Mouse (Mus musculus): ENCODE data around the gene Stard8. TPM values are rescaled to one million over a fixed set of nuclear protein-coding genes. Genes with fewer than 3 reads are reported as not detected.

Stard8 gene
- polyA plus RNA-seq, 1 experiment = 9.0 TPM

- H3K4me3 ChIP-seq (replicated peaks; ENCODE audit: insufficient read depth, low read depth, low read length) = no peak overlapping the region
- no peak for TF ChIP-seq POLR2A (IDR thresholded peaks at IDR 0.05; ENCODE audit: borderline replicate concordance, insufficient read depth, low read length)
- TF ChIP-seq CTCF (IDR thresholded peaks at IDR 0.05; ENCODE audit: borderline replicate concordance, insufficient read depth, low read depth, low read length) = no peak
- WGBS = 31% methylated on average over 4 of the region's 4 CpGs
- no peak overlapping the region for H3K27ac ChIP-seq (ENCODE audit: insufficient read depth, low read length)
- H3K27me3 ChIP-seq (ENCODE audit: control insufficient read depth, insufficient read depth, low read length) = no peaks in the 10 kb centered on the region
- no peak for DNase-seq
- no peaks in the 10 kb centered on the region for H3K4me1 ChIP-seq (ENCODE audit: control insufficient read depth, insufficient read depth, low read length)
These were observed 56.1 kb downstream of the Stard8 start for GRCm38 (mm10) chrX:99059119-99059518.

GRCm38 (mm10) chrX:99065582-99065981, 62.5 kb downstream of the Stard8 start:
- Histone ChIP-seq H3K4me3 (replicated peaks; ENCODE audit: insufficient read depth, low read depth, low read length) (no peak overlapping the region), H3K4me1 (ENCODE audit: control insufficient read depth, insufficient read depth, low read length) (no peaks in the 10 kb centered on the region), H3K27me3 (ENCODE audit: control insufficient read depth, insufficient read depth, low read length) (no peaks in the 10 kb centered on the region), H3K27ac (ENCODE audit: insufficient read depth, low read length) (no peak overlapping the region)
- DNase-seq = no peak
- 88% methylated on average over 9 of the region's 9 CpGs for WGBS
- TF ChIP-seq POLR2A (IDR thresholded peaks at IDR 0.05; ENCODE audit: borderline replicate concordance, insufficient read depth, low read length) = no peak
- no peak for TF ChIP-seq CTCF (IDR thresholded peaks at IDR 0.05; ENCODE audit: borderline replicate concordance, insufficient read depth, low read depth, low read length)

GRCm38 (mm10) chrX:99066550-99066949, 63.5 kb downstream of the Stard8 start:
- no peaks in the 10 kb centered on the region for H3K27me3 ChIP-seq (ENCODE audit: control insufficient read depth, insufficient read depth, low read length)
- 82% methylated on average over 9 of the region's 9 CpGs for WGBS
- H3K4me1 ChIP-seq (ENCODE audit: control insufficient read depth, insufficient read depth, low read length) = no peaks in the 10 kb centered on the region
- TF ChIP-seq POLR2A (IDR thresholded peaks at IDR 0.05; ENCODE audit: borderline replicate concordance, insufficient read depth, low read length) (no peak), CTCF (IDR thresholded peaks at IDR 0.05; ENCODE audit: borderline replicate concordance, insufficient read depth, low read depth, low read length) (no peak)
- no peak overlapping the region for H3K4me3 ChIP-seq (replicated peaks; ENCODE audit: insufficient read depth, low read depth, low read length)
- no peak overlapping the region for H3K27ac ChIP-seq (ENCODE audit: insufficient read depth, low read length)
- DNase-seq = no peak

- TF ChIP-seq CTCF (IDR thresholded peaks at IDR 0.05; ENCODE audit: borderline replicate concordance, insufficient read depth, low read depth, low read length) = no peak
- TF ChIP-seq POLR2A (IDR thresholded peaks at IDR 0.05; ENCODE audit: borderline replicate concordance, insufficient read depth, low read length) = no peak
- H3K27ac ChIP-seq (ENCODE audit: insufficient read depth, low read length) = no peak overlapping the region
- H3K27me3 ChIP-seq (ENCODE audit: control insufficient read depth, insufficient read depth, low read length) = no peaks in the 10 kb centered on the region
- no peaks in the 10 kb centered on the region for H3K4me1 ChIP-seq (ENCODE audit: control insufficient read depth, insufficient read depth, low read length)
- 79% methylated on average over 7 of the region's 7 CpGs for WGBS
- H3K4me3 ChIP-seq (replicated peaks; ENCODE audit: insufficient read depth, low read depth, low read length) = no peak overlapping the region
- no peak for DNase-seq
These were observed 64.2 kb downstream of the Stard8 start for GRCm38 (mm10) chrX:99067232-99067631.

GRCm38 (mm10) chrX:99067671-99068151, 64.7 kb downstream of the Stard8 start:
- no peak overlapping the region for H3K4me3 ChIP-seq (replicated peaks; ENCODE audit: insufficient read depth, low read depth, low read length)
- H3K27ac ChIP-seq (ENCODE audit: insufficient read depth, low read length) = no peak overlapping the region
- 78% methylated on average over 8 of the region's 9 CpGs for WGBS
- no peaks in the 10 kb centered on the region for H3K27me3 ChIP-seq (ENCODE audit: control insufficient read depth, insufficient read depth, low read length)
- DNase-seq = no peak
- no peaks in the 10 kb centered on the region for H3K4me1 ChIP-seq (ENCODE audit: control insufficient read depth, insufficient read depth, low read length)
- TF ChIP-seq POLR2A (IDR thresholded peaks at IDR 0.05; ENCODE audit: borderline replicate concordance, insufficient read depth, low read length) (no peak), CTCF (IDR thresholded peaks at IDR 0.05; ENCODE audit: borderline replicate concordance, insufficient read depth, low read depth, low read length) (no peak)

GRCm38 (mm10) chrX:99071188-99071587, 68.1 kb downstream of the Stard8 start:
- TF ChIP-seq POLR2A (IDR thresholded peaks at IDR 0.05; ENCODE audit: borderline replicate concordance, insufficient read depth, low read length) (no peak), CTCF (IDR thresholded peaks at IDR 0.05; ENCODE audit: borderline replicate concordance, insufficient read depth, low read depth, low read length) (no peak)
- Histone ChIP-seq H3K4me1 (ENCODE audit: control insufficient read depth, insufficient read depth, low read length) (no peaks in the 10 kb centered on the region), H3K27me3 (ENCODE audit: control insufficient read depth, insufficient read depth, low read length) (no peaks in the 10 kb centered on the region), H3K27ac (ENCODE audit: insufficient read depth, low read length) (no peak overlapping the region), H3K4me3 (replicated peaks; ENCODE audit: insufficient read depth, low read depth, low read length) (no peak overlapping the region)
- no peak for DNase-seq
- 96% methylated on average over 7 of the region's 7 CpGs for WGBS

- TF ChIP-seq CTCF (IDR thresholded peaks at IDR 0.05; ENCODE audit: borderline replicate concordance, insufficient read depth, low read depth, low read length) (no peak), POLR2A (IDR thresholded peaks at IDR 0.05; ENCODE audit: borderline replicate concordance, insufficient read depth, low read length) (no peak)
- Histone ChIP-seq H3K27ac (ENCODE audit: insufficient read depth, low read length) (no peak overlapping the region), H3K27me3 (ENCODE audit: control insufficient read depth, insufficient read depth, low read length) (no peaks in the 10 kb centered on the region), H3K4me1 (ENCODE audit: control insufficient read depth, insufficient read depth, low read length) (no peaks in the 10 kb centered on the region), H3K4me3 (replicated peaks; ENCODE audit: insufficient read depth, low read depth, low read length) (no peak overlapping the region)
- DNase-seq = no peak
- WGBS = 94% methylated on average over 13 of the region's 13 CpGs
These were observed 69.5 kb downstream of the Stard8 start for GRCm38 (mm10) chrX:99072596-99072995.

GRCm38 (mm10) chrX:99075111-99075510, 72.1 kb downstream of the Stard8 start:
- 81% methylated on average over 5 of the region's 5 CpGs for WGBS
- H3K4me3 ChIP-seq (replicated peaks; ENCODE audit: insufficient read depth, low read depth, low read length) = no peak overlapping the region
- no peak for TF ChIP-seq CTCF (IDR thresholded peaks at IDR 0.05; ENCODE audit: borderline replicate concordance, insufficient read depth, low read depth, low read length)
- no peak for TF ChIP-seq POLR2A (IDR thresholded peaks at IDR 0.05; ENCODE audit: borderline replicate concordance, insufficient read depth, low read length)

More at GRCm38 (mm10) chrX:99075111-99075510, 72.1 kb downstream of the Stard8 start:
- Histone ChIP-seq H3K4me1 (ENCODE audit: control insufficient read depth, insufficient read depth, low read length) (no peaks in the 10 kb centered on the region), H3K27me3 (ENCODE audit: control insufficient read depth, insufficient read depth, low read length) (no peaks in the 10 kb centered on the region), H3K27ac (ENCODE audit: insufficient read depth, low read length) (no peak overlapping the region)
- DNase-seq = no peak
